Mouse (Mus musculus): ENCODE measurements around the gene 4930404N11Rik. TPM values are rescaled to one million over a fixed set of nuclear protein-coding genes. Genes with fewer than 3 reads are reported as not detected.

The 4930404N11Rik gene
- polyA plus RNA-seq, 1 experiment from 2014 or later, result 2.9 TPM

GRCm38 (mm10) chr10:81316338-81317060, 49.1 kb downstream of the 4930404N11Rik start:
- no peaks in the 10 kb centered on the region for H3K9me3 ChIP-seq (replicated peaks; ENCODE audit: control insufficient read depth, low read length)
- peaks cover 29% of the 10 kb centered on the region for H3K4me1 ChIP-seq (ENCODE audit: control insufficient read depth, insufficient read depth, low read length)
- peak overlapping the region; percentile 65 for H3K4me2 ChIP-seq (ENCODE audit: low read depth, low read length)
- peaks cover 14% of the 10 kb centered on the region; the same call in 1 of the 2 replicates for H3K36me3 ChIP-seq (ENCODE audit: control insufficient read depth, insufficient read depth, low read length)
- H3K9ac ChIP-seq (ENCODE audit: low read length), result peak overlapping the region; percentile 70
- peak overlapping the region; percentile 34 for H3K4me3 ChIP-seq (replicated peaks; ENCODE audit: low read length)
- H3K27me3 ChIP-seq (ENCODE audit: control insufficient read depth, insufficient read depth, low read length), result no peaks in the 10 kb centered on the region
- 0 out of 2 replicates have a peak overlapping the region, but pooled peaks have one; percentile 14 for H3K27ac ChIP-seq (ENCODE audit: low read length)
- no peak for ATAC-seq (ENCODE audit: insufficient read depth, low FRiP score)
- 44% methylated on average over 16 of the region's 16 CpGs for WGBS

- no peak for ATAC-seq (ENCODE audit: insufficient read depth, low FRiP score)
- Histone ChIP-seq H3K9ac (ENCODE audit: low read length) (no peak overlapping the region), H3K36me3 (ENCODE audit: control insufficient read depth, insufficient read depth, low read length) (peaks cover 14% of the 10 kb centered on the region; the same call in 1 of the 2 replicates), H3K9me3 (replicated peaks; ENCODE audit: control insufficient read depth, low read length) (no peaks in the 10 kb centered on the region), H3K4me2 (ENCODE audit: low read depth, low read length) (no peak overlapping the region), H3K4me1 (ENCODE audit: control insufficient read depth, insufficient read depth, low read length) (peaks cover 29% of the 10 kb centered on the region), H3K27me3 (ENCODE audit: control insufficient read depth, insufficient read depth, low read length) (no peaks in the 10 kb centered on the region), H3K4me3 (replicated peaks; ENCODE audit: low read length) (no peak overlapping the region), H3K27ac (ENCODE audit: low read length) (no peak overlapping the region)
- WGBS, result 90% methylated on average over 16 of the region's 16 CpGs
These were observed 50.0 kb downstream of the 4930404N11Rik start for GRCm38 (mm10) chr10:81315587-81315986.

DNA sequence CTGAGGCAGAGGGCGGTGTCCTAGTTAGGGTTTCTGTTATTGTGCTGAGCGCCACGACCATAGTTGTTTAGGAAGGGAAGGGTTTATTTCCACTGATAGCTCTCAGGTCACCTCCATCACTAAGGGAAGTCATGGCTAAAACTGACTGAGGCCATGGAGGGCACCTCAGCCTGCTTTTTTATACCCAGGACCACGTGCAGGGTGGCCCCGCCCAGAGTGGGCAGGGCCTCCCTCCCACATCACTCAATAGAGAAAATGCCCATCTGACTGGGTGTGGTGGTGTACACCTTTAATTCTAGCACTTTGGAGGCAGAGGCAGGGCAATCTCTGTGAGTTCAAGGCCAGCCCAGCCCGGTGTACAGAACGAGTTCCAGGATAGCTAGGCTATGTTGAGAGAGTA, 51.4 kb downstream of the 4930404N11Rik start:
- no peaks in the 10 kb centered on the region for H3K9me3 ChIP-seq (replicated peaks; ENCODE audit: control insufficient read depth, low read length)
- peaks cover 17% of the 10 kb centered on the region for H3K36me3 ChIP-seq (ENCODE audit: control insufficient read depth, insufficient read depth, low read length)
- H3K4me3 ChIP-seq (replicated peaks; ENCODE audit: low read length), result no peak overlapping the region
- no peak overlapping the region for H3K27ac ChIP-seq (ENCODE audit: low read length)
- H3K4me1 ChIP-seq (ENCODE audit: control insufficient read depth, insufficient read depth, low read length), result peaks cover 22% of the 10 kb centered on the region
- H3K9ac ChIP-seq (ENCODE audit: low read length), result no peak overlapping the region
- H3K27me3 ChIP-seq (ENCODE audit: control insufficient read depth, insufficient read depth, low read length), result no peaks in the 10 kb centered on the region
- H3K4me2 ChIP-seq (ENCODE audit: low read depth, low read length), result no peak overlapping the region
- 78% methylated on average over 7 of the region's 7 CpGs for WGBS
- ATAC-seq (ENCODE audit: insufficient read depth, low FRiP score), result no peak

DNA sequence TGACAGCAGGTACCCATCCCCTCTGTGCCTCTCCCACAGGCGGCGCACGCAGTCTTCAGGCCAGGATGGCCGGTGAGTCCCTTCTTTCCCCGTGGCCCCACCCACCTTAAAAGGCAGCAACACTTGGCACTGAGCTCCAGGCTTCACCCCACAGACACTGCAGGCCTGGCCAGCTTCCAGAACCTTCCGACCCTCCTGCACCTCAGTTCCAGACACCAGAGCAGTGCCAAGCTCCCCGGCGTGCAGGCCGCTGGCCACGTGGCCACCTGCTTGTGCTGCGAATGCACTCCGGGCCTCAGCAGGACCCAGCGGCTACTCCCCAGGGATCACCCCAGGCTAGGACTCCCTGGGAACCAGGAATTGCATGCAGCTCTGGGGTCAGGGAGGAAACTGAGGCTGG, 52.0 kb downstream of the 4930404N11Rik start:
- no peak overlapping the region for H3K4me2 ChIP-seq (ENCODE audit: low read depth, low read length)
- 90% methylated on average over 13 of the region's 13 CpGs for WGBS
- peaks cover 24% of the 10 kb centered on the region for H3K36me3 ChIP-seq (ENCODE audit: control insufficient read depth, insufficient read depth, low read length)
- ATAC-seq (ENCODE audit: insufficient read depth, low FRiP score), result no peak
- no peaks in the 10 kb centered on the region for H3K27me3 ChIP-seq (ENCODE audit: control insufficient read depth, insufficient read depth, low read length)
- H3K9ac ChIP-seq (ENCODE audit: low read length), result no peak overlapping the region
- H3K27ac ChIP-seq (ENCODE audit: low read length), result no peak overlapping the region
- H3K9me3 ChIP-seq (replicated peaks; ENCODE audit: control insufficient read depth, low read length), result no peaks in the 10 kb centered on the region
- no peak overlapping the region for H3K4me3 ChIP-seq (replicated peaks; ENCODE audit: low read length)
- peaks cover 18% of the 10 kb centered on the region for H3K4me1 ChIP-seq (ENCODE audit: control insufficient read depth, insufficient read depth, low read length)

Small RNAs within 50 kb of the gene (microRNA-seq; reads per million reads assigned to microRNA genes)
- gene Mir6913, result not detected

Other genes with a start within 250 kb of the 4930404N11Rik start
- 36.6 and 47.4 TPM in 2 replicates for gene Zbtb7a, start 230.6 kb downstream of the 4930404N11Rik start, polyA plus RNA-seq (2015; fragmentation: Nextera tagmentation; extraction: Ambion mirVana)
- gene Pias4, start 197.9 kb downstream of the 4930404N11Rik start, polyA plus RNA-seq (2015; fragmentation: Nextera tagmentation; extraction: Ambion mirVana), result 34.8 and 35.8 TPM in 2 replicates
- gene Eef2, start 189.2 kb downstream of the 4930404N11Rik start, polyA plus RNA-seq (2015; fragmentation: Nextera tagmentation; extraction: Ambion mirVana), result 533 and 575 TPM in 2 replicates
- gene Dapk3, start 182.8 kb downstream of the 4930404N11Rik start, polyA plus RNA-seq (2015; fragmentation: Nextera tagmentation; extraction: Ambion mirVana), result 30.5 and 32.4 TPM in 2 replicates
- gene 4930442H23Rik, start 182.0 kb downstream of the 4930404N11Rik start, polyA plus RNA-seq (2015; fragmentation: Nextera tagmentation; extraction: Ambion mirVana), result not detected in 2 replicates
- 0.57 TPM in 1 of 2 replicates, not detected in the other for gene Nmrk2, start 163.8 kb downstream of the 4930404N11Rik start, polyA plus RNA-seq (2015; fragmentation: Nextera tagmentation; extraction: Ambion mirVana)
- gene Atcay, start 135.0 kb downstream of the 4930404N11Rik start, polyA plus RNA-seq (2015; fragmentation: Nextera tagmentation; extraction: Ambion mirVana), result 1.5 TPM in 2 replicates
- 5.3 and 5.9 TPM in 2 replicates for gene Zfr2, start 132.7 kb downstream of the 4930404N11Rik start, polyA plus RNA-seq (2015; fragmentation: Nextera tagmentation; extraction: Ambion mirVana)
- 3.6 and 4.2 TPM in 2 replicates for gene Matk, start 112.9 kb downstream of the 4930404N11Rik start, polyA plus RNA-seq (2015; fragmentation: Nextera tagmentation; extraction: Ambion mirVana)
- 197 and 220 TPM in 2 replicates for gene Mrpl54, start 98.9 kb downstream of the 4930404N11Rik start, polyA plus RNA-seq (2015; fragmentation: Nextera tagmentation; extraction: Ambion mirVana)
- 61.6 and 66.9 TPM in 2 replicates for gene Apba3, start 98.9 kb downstream of the 4930404N11Rik start, polyA plus RNA-seq (2015; fragmentation: Nextera tagmentation; extraction: Ambion mirVana)
- gene Tjp3, start 74.2 kb downstream of the 4930404N11Rik start, polyA plus RNA-seq (2015; fragmentation: Nextera tagmentation; extraction: Ambion mirVana), result 29.1 and 35.7 TPM in 2 replicates
- 40.8 and 41.8 TPM in 2 replicates for gene Pip5k1c, start 72.9 kb downstream of the 4930404N11Rik start, polyA plus RNA-seq (2015; fragmentation: Nextera tagmentation; extraction: Ambion mirVana)
- 22.4 and 26.7 TPM in 2 replicates for gene Cactin, start 44.7 kb downstream of the 4930404N11Rik start, polyA plus RNA-seq (2015; fragmentation: Nextera tagmentation; extraction: Ambion mirVana)
- 28.1 and 31.5 TPM in 2 replicates for gene Tbxa2r, start 37.1 kb downstream of the 4930404N11Rik start, polyA plus RNA-seq (2015; fragmentation: Nextera tagmentation; extraction: Ambion mirVana)
- 0.05 TPM in 1 of 2 replicates, not detected in the other for gene Gipc3, start 22.6 kb downstream of the 4930404N11Rik start, polyA plus RNA-seq (2015; fragmentation: Nextera tagmentation; extraction: Ambion mirVana)
- gene Hmg20b, start 15.3 kb downstream of the 4930404N11Rik start, polyA plus RNA-seq (2015; fragmentation: Nextera tagmentation; extraction: Ambion mirVana), result 67.7 and 70.2 TPM in 2 replicates
- gene Mfsd12, start 8.3 kb downstream of the 4930404N11Rik start, polyA plus RNA-seq (2015; fragmentation: Nextera tagmentation; extraction: Ambion mirVana), result 7.3 and 8.6 TPM in 2 replicates
- gene Fzr1, start 12.7 kb upstream of the 4930404N11Rik start, polyA plus RNA-seq (2015; fragmentation: Nextera tagmentation; extraction: Ambion mirVana), result 69.2 and 79.0 TPM in 2 replicates
- 77.4 and 79.6 TPM in 2 replicates for gene Dohh, start 18.6 kb upstream of the 4930404N11Rik start, polyA plus RNA-seq (2015; fragmentation: Nextera tagmentation; extraction: Ambion mirVana)
- 3.0 and 3.8 TPM in 2 replicates for gene Gm48551, start 18.6 kb upstream of the 4930404N11Rik start, polyA plus RNA-seq (2015; fragmentation: Nextera tagmentation; extraction: Ambion mirVana)
- gene Gm48552, start 23.2 kb upstream of the 4930404N11Rik start, polyA plus RNA-seq (2015; fragmentation: Nextera tagmentation; extraction: Ambion mirVana), result 1.3 and 1.5 TPM in 2 replicates
- 61.8 and 65.3 TPM in 2 replicates for gene Smim24, start 27.2 kb upstream of the 4930404N11Rik start, polyA plus RNA-seq (2015; fragmentation: Nextera tagmentation; extraction: Ambion mirVana)
- gene Nfic, start 89.8 kb upstream of the 4930404N11Rik start, polyA plus RNA-seq (2015; fragmentation: Nextera tagmentation; extraction: Ambion mirVana), result 74.8 and 82.5 TPM in 2 replicates
- 1.3 and 1.5 TPM in 2 replicates for gene Celf5, start 116.9 kb upstream of the 4930404N11Rik start, polyA plus RNA-seq (2015; fragmentation: Nextera tagmentation; extraction: Ambion mirVana)
- 88.4 and 96.7 TPM in 2 replicates for gene Ncln, start 130.6 kb upstream of the 4930404N11Rik start, polyA plus RNA-seq (2015; fragmentation: Nextera tagmentation; extraction: Ambion mirVana)
- gene S1pr4, start 134.3 kb upstream of the 4930404N11Rik start, polyA plus RNA-seq (2015; fragmentation: Nextera tagmentation; extraction: Ambion mirVana), result 1.2 TPM in 2 replicates
- gene Gna15, start 158.4 kb upstream of the 4930404N11Rik start, polyA plus RNA-seq (2015; fragmentation: Nextera tagmentation; extraction: Ambion mirVana), result 9.0 and 11.0 TPM in 2 replicates
- 101 and 105 TPM in 2 replicates for gene Gna11, start 179.4 kb upstream of the 4930404N11Rik start, polyA plus RNA-seq (2015; fragmentation: Nextera tagmentation; extraction: Ambion mirVana)
- 325 and 351 TPM in 2 replicates for gene Aes, start 193.7 kb upstream of the 4930404N11Rik start, polyA plus RNA-seq (2015; fragmentation: Nextera tagmentation; extraction: Ambion mirVana)
- gene Tle2, start 208.7 kb upstream of the 4930404N11Rik start, polyA plus RNA-seq (2015; fragmentation: Nextera tagmentation; extraction: Ambion mirVana), result 20.6 and 23.6 TPM in 2 replicates
- gene Tle6, start 235.3 kb upstream of the 4930404N11Rik start, polyA plus RNA-seq (2015; fragmentation: Nextera tagmentation; extraction: Ambion mirVana), result 26.0 and 31.2 TPM in 2 replicates
- 0.46 and 0.61 TPM in 2 replicates for gene BC025920, start 240.5 kb upstream of the 4930404N11Rik start, polyA plus RNA-seq (2015; fragmentation: Nextera tagmentation; extraction: Ambion mirVana)